Mouse (Mus musculus): ENCODE measurements around the gene C130073F10Rik. TPM values are rescaled to one million over a fixed set of nuclear protein-coding genes. Genes with fewer than 3 reads are reported as not detected.

C130073F10Rik gene
- polyA plus RNA-seq, 1 experiment from 2014 or later: not detected

Other genes starting within 250 kb of the C130073F10Rik start
- gene Leprot, start 246.1 kb downstream of the C130073F10Rik start, polyA plus RNA-seq (2015; fragmentation: Nextera tagmentation; extraction: Ambion mirVana): 84.5 and 91.3 TPM in 2 replicates
- gene Lepr, start 176.4 kb downstream of the C130073F10Rik start, polyA plus RNA-seq (2015; fragmentation: Nextera tagmentation; extraction: Ambion mirVana): 3.4 and 5.3 TPM in 2 replicates
- gene B020004J07Rik, start 49.8 kb downstream of the C130073F10Rik start, polyA plus RNA-seq (2015; fragmentation: Nextera tagmentation; extraction: Ambion mirVana): not detected in 2 replicates
- not detected in 2 replicates for gene Gm12800, start 15.3 kb upstream of the C130073F10Rik start, polyA plus RNA-seq (2015; fragmentation: Nextera tagmentation; extraction: Ambion mirVana)
- gene Gm12794, start 46.6 kb upstream of the C130073F10Rik start, polyA plus RNA-seq (2015; fragmentation: Nextera tagmentation; extraction: Ambion mirVana): not detected in 2 replicates
- gene Gm12790, start 87.3 kb upstream of the C130073F10Rik start, polyA plus RNA-seq (2015; fragmentation: Nextera tagmentation; extraction: Ambion mirVana): not detected in 2 replicates
- not detected in 2 replicates for gene Gm12789, start 92.8 kb upstream of the C130073F10Rik start, polyA plus RNA-seq (2015; fragmentation: Nextera tagmentation; extraction: Ambion mirVana)
- gene Pde4b, start 193.8 kb upstream of the C130073F10Rik start, polyA plus RNA-seq (2015; fragmentation: Nextera tagmentation; extraction: Ambion mirVana): 44.0 TPM in 2 replicates